Mouse (Mus musculus) gastrocnemius, adult 2 months (tissue): ENCODE data around the gene Amer3. TPM values are rescaled to one million over a fixed set of nuclear protein-coding genes. Genes with fewer than 3 reads are reported as not detected.
"Not testable (repeated sequence)": the region's sequence is repeated elsewhere in the genome, so short reads cannot be mapped to it uniquely, and the experiment has no call there.

Experiments used
- DNase-seq: peaks from one replicate; pipeline ENCODE4 v3.0.0; 2022
- H3K27ac ChIP-seq: fragments of 200-600 bp; 2 replicates; pipeline ENCODE4 v1.8.1; 2022; ENCODE audit warnings: mild to moderate bottlenecking
- H3K4me3 ChIP-seq: fragments of 200-600 bp; 2 replicates; pipeline ENCODE4 v1.8.1; 2022; ENCODE audit warnings: mild to moderate bottlenecking, moderate library complexity
- CTCF ChIP-seq: fragments of 200-600 bp; IDR thresholded peaks from 2 replicates; pipeline ENCODE4 v1.8.1; 2022; ENCODE audit warnings: antibody characterized with exemption, mild to moderate bottlenecking, moderate library complexity
- intact Hi-C: fragments of 180-260 bp; cut with DNase I; formaldehyde crosslinking; loops from one replicate; pipeline ENCODE4 v1.15.1; 2025
- total RNA-seq, 2 experiments: library from RNA; stranded (reverse); gene quantifications; 2 replicates each; pipeline ENCODE4 v1.2.3; 2021

Gene Amer3
- total RNA-seq, 2 experiments from 2014 or later, result not detected

GRCm38 (mm10) chr1:34571431-34571830 is 8.0 kb upstream of the Amer3 start:
- no peak for TF ChIP-seq CTCF
- Histone ChIP-seq H3K4me3 (no peak overlapping the region), H3K27ac (no peak overlapping the region)
- no peak for DNase-seq
- intact Hi-C loops, result no loop called here

DNA sequence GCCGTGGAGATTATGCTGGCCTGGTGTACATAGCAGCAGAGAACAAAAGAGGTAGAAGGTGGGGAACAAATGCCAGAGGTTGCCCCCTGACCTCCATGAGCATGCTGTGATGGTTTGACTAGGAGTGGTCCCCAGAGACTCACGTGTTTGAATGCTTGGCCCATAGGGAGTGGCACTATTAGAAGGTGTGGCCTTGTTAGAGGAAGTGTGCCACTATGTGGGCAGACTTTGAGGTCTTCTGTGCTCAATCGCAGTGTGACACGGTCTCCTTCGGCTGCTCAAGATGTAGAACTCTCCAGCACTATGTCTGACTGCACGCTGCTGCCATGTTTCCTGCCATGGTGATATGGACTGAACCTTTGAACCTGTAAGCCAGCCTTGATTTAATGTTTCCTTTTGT is 6.2 kb upstream of the Amer3 start:
- intact Hi-C loops, result no loop called here
- TF ChIP-seq CTCF, result no peak
- no peak for DNase-seq
- Histone ChIP-seq H3K27ac (no peak overlapping the region), H3K4me3 (no peak overlapping the region)

DNA sequence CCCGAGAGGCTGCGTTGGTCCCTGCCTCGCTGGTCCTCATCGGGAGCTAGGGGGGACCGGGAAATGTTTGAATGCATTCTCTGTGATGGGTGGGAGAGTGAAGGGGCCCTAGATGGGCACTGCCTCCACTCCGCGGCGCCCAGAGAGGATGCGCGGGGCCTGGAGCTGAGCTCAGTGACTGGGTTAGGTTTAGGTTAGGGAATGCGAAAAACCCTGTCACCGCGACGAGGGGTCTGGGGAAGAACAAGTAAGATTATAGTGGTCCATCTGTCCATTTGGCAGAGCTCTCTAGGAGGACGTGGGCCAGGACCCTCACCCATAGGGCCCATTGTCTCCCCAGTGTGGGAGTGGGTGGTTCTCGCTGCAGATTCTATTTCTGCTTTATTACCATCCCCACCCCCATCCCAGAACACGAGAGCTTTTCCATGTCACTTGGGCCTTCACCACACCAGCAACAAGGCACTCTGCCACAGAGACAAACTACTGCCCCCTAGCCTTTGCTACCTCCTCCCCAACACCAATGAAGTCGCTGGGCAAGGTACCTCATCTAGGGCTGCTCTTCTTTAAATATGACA is 412 bp downstream of the Amer3 start:
- intact Hi-C loops, result no loop called here
- H3K27ac ChIP-seq, result no peak overlapping the region
- no peak for TF ChIP-seq CTCF
- no peak for DNase-seq
- H3K4me3 ChIP-seq, result peak overlapping the region; percentile 23; the same call in 1 of the 2 replicates

DNA sequence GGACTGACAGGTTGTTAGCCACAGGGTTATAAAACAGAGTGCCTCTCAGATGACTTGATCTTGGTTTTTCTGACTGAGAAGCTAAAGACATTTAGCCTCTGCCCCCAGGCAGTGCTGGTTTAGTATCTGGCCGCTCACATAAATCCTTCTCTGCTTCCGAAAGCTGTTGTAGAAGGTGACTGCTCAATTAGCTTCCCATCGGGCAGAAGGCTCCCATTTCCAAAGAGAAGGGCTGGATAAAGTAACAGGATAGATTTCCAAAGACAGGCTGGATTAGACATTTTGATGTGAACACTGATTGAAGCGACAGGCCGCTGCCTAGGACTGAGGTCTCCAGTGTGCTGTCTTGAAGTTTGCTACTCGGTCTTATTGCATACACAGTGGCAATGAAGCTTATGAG is 2.8 kb downstream of the Amer3 start:
- no peak for TF ChIP-seq CTCF
- Histone ChIP-seq H3K27ac (no peak overlapping the region), H3K4me3 (no peak overlapping the region)
- intact Hi-C loops, result no loop called here
- no peak for DNase-seq

- DNase-seq, result no peak
- no peak for TF ChIP-seq CTCF
- Histone ChIP-seq H3K4me3 (no peak overlapping the region), H3K27ac (no peak overlapping the region)
- intact Hi-C loops, result no loop called here
Observed at GRCm38 (mm10) chr1:34583821-34584263, 4.4 kb downstream of the Amer3 start.

- intact Hi-C loops, result no loop called here
- no peak for TF ChIP-seq CTCF
- no peak overlapping the region for H3K27ac ChIP-seq
- DNase-seq, result no peak
- no peak overlapping the region for H3K4me3 ChIP-seq
Observed at GRCm38 (mm10) chr1:34584736-34585135, 5.3 kb downstream of the Amer3 start.

- no peak for TF ChIP-seq CTCF
- no peak for DNase-seq
- H3K4me3 ChIP-seq, result no peak overlapping the region
- intact Hi-C loops, result no loop called here
- H3K27ac ChIP-seq, result no peak overlapping the region
Observed at GRCm38 (mm10) chr1:34587298-34588096, 8.0 kb downstream of the Amer3 start.

GRCm38 (mm10) chr1:34600000-34600399 is 20.5 kb downstream of the Amer3 start:
- no peak for TF ChIP-seq CTCF
- intact Hi-C loops, result no loop called here
- no peak for DNase-seq
- no peak overlapping the region for H3K27ac ChIP-seq
- H3K4me3 ChIP-seq, result no peak overlapping the region

GRCm38 (mm10) chr1:34601323-34602047 is 22.0 kb downstream of the Amer3 start:
- TF ChIP-seq CTCF, result no peak
- intact Hi-C loops, result no loop called here
- DNase-seq, result no peak
- H3K4me3 ChIP-seq, result no peak overlapping the region
- H3K27ac ChIP-seq, result no peak overlapping the region

- intact Hi-C loops, result no loop called here
- TF ChIP-seq CTCF, result peak; percentile 77
- Histone ChIP-seq H3K4me3 (no peak overlapping the region), H3K27ac (no peak overlapping the region)
- DNase-seq, result peak; percentile 68
Observed at GRCm38 (mm10) chr1:34602363-34602762, 22.9 kb downstream of the Amer3 start.

DNA sequence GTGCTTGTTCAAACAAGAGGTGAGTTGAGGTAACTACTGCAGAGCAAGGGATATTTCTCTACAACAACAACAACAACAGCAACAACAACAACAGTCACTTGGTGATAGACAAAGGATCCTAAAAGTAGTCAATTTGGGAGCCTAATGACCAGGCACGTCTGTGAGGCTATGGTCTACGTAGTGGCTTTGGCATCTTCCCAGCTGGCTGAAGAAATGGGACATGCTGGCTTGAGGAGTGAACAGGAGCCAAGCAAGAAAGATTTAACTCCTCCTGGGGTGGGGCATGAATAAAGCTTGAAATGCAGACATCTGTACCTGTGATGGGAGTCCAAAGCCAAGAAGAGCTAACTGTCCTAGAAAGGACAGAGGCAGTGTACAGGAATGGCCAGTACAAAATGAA is 34.3 kb downstream of the Amer3 start:
- no peak for TF ChIP-seq CTCF
- no peak for DNase-seq
- Histone ChIP-seq H3K4me3 (no peak overlapping the region), H3K27ac (no peak overlapping the region)
- intact Hi-C loops, result no loop called here

GRCm38 (mm10) chr1:34620116-34620515 is 40.7 kb downstream of the Amer3 start:
- H3K27ac ChIP-seq, H3K4me3 ChIP-seq, DNase-seq, intact Hi-C loops: not testable (repeated sequence)

DNA sequence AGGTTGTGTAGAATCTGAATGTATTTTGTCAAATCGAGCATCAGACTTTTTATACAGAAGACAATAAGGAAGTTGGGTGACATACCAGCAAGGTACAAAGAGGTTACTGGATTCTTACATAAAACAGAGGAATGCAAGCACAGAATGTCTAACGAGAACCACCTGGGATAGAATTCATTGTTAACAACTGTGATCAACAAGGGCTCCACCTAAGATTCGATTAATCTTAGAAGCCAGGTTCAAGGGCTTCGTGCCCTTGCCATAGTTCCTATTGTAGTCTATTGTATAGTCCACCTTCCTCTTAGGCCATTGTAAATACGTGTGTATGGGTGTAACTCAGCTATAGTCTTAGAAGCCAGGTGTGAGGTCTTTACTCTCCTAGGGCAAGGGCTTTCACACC is 41.3 kb downstream of the Amer3 start:
- H3K27ac ChIP-seq, H3K4me3 ChIP-seq, DNase-seq, intact Hi-C loops: not testable (repeated sequence)
